Mouse (Mus musculus): ENCODE measurements around the gene Armc6. TPM values are rescaled to one million over a fixed set of nuclear protein-coding genes. Genes with fewer than 3 reads are reported as not detected.
A peak's percentile ranks its signal among the peaks of the same experiment; 100 is the strongest.

Armc6 gene
- polyA plus RNA-seq (2012; fragmentation: generic; extraction: Trizol), result 48.5 TPM
- long read RNA-seq, experiment 1, transcript Armc6-201 (8 exons, 2,263 nt), result major isoform, 11 of 29 reads
- long read RNA-seq, experiment 1, partial matches to known transcripts, result 7 of 29 reads
- long read RNA-seq, experiment 1, other reads (novel, unspliced or antisense), result 9 of 29 reads
- long read RNA-seq, experiment 2, transcript Armc6-201 (8 exons, 2,263 nt), result major isoform, 154 of 296 reads
- long read RNA-seq, experiment 2, partial matches to known transcripts, result 50 of 296 reads
- long read RNA-seq, experiment 2, other reads (novel, unspliced or antisense), result 92 of 296 reads

DNA sequence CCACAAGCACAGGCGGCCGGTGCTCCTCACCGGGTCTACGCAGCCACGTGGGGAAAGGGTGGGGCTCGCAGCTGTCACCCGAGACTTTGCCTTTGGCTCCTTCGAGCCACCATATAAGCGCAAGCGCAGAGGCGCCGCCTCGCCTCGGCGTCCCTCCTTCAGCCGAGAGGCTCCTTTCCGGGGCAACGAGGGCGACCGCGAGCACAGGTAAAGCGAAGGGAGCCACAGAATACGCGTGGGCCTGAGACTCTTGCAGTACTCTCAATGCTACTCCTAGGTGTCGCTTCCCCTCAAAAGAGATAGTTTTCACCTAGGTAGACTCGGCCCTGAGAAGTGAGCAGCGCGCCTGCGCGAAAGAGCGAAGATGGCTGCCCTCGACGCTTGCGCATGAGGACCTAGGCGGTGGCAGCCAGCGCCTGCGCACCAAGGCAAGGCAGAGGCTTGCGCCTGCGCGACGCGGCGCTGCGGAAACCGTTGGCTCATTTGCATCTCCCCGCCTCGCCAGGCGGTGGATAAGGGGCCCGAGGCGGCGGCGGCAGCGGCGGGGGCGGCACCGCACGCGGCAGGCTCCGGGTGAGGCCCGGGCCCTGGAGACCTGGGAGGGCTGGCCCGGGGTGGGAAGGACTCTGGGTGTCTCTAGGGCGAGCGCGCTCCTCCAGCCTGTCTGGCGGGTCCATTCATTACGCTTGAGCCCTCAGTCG lies at the start of gene Armc6, which contains the start of gene Sugp2:
Gene Armc6, minus strand, starts transcription at position 387 of the 701 bp plus-strand sequence.
Gene Sugp2, plus strand, starts transcription at position 147 of the 701 bp plus-strand sequence.
- Histone ChIP-seq H3K36me3 (ENCODE audit: control insufficient read depth, insufficient read depth) (peaks cover 27% of the 10 kb centered on the region), H3ac (ENCODE audit: control insufficient read depth, insufficient read length, low read depth) (peak within 1 kb of the TSS; percentile 83)
- TF ChIP-seq MAX (IDR thresholded peaks at IDR 0.05), result peak; percentile 93
- TF ChIP-seq MYOD1 (IDR thresholded peaks at IDR 0.05; ENCODE audit: control insufficient read depth, insufficient read length, low read depth), result peak; percentile 60
- TF ChIP-seq CEBPB (IDR thresholded peaks at IDR 0.05; ENCODE audit: low read depth), result no peak
- no peak for TF ChIP-seq USF1 (IDR thresholded peaks at IDR 0.05; ENCODE audit: low read depth)
- TF ChIP-seq FOSL1 (IDR thresholded peaks at IDR 0.05; ENCODE audit: insufficient read depth, low read length, poor library complexity, severe bottlenecking), result no peak

GRCm38 (mm10) chr8:70283136-70284077 lies 49.1 kb upstream of the Armc6 start:
- Histone ChIP-seq H3ac (ENCODE audit: control insufficient read depth, insufficient read length, low read depth) (peak overlapping the region; percentile 97), H3K79me2 (ENCODE audit: control insufficient read depth, insufficient read depth) (peaks cover 37% of the 10 kb centered on the region), H3K79me3 (ENCODE audit: low read depth) (peaks cover 17% of the 10 kb centered on the region), H3K36me3 (ENCODE audit: control insufficient read depth, insufficient read depth) (peaks cover 26% of the 10 kb centered on the region), H3K27me3 (ENCODE audit: control insufficient read depth, insufficient read depth, insufficient read length) (no peaks in the 10 kb centered on the region), H3K4me3 (ENCODE audit: insufficient read depth, poor library complexity, severe bottlenecking) (peak overlapping the region; percentile 79)
- no peak for TF ChIP-seq MYOD1 (IDR thresholded peaks at IDR 0.05; ENCODE audit: control insufficient read depth, insufficient read length, low read depth)
- TF ChIP-seq FOSL1 (IDR thresholded peaks at IDR 0.05; ENCODE audit: insufficient read depth, low read length, poor library complexity, severe bottlenecking), result no peak
- TF ChIP-seq MYOG (IDR thresholded peaks at IDR 0.05; ENCODE audit: control insufficient read depth, extremely low read depth, insufficient read length), result no peak
- TF ChIP-seq USF1 (IDR thresholded peaks at IDR 0.05; ENCODE audit: low read depth), result no peak
- no peak for TF ChIP-seq CTCF (IDR thresholded peaks at IDR 0.05; ENCODE audit: control insufficient read depth, insufficient read depth, insufficient read length)
- TF ChIP-seq CEBPB (IDR thresholded peaks at IDR 0.05; ENCODE audit: low read depth), result no peak
- TF ChIP-seq MAX (IDR thresholded peaks at IDR 0.05), result no peak

More for the DNA sequence above, at the start of gene Armc6, which contains the start of gene Sugp2:
- no peaks in the 10 kb centered on the region for H3K79me3 ChIP-seq (ENCODE audit: low read depth)
- peak within 1 kb of the TSS; percentile 63 for H3K4me3 ChIP-seq (ENCODE audit: insufficient read depth, poor library complexity, severe bottlenecking)
- H3K79me2 ChIP-seq (ENCODE audit: control insufficient read depth, insufficient read depth), result peaks cover 32% of the 10 kb centered on the region
- no peaks in the 10 kb centered on the region for H3K27me3 ChIP-seq (ENCODE audit: control insufficient read depth, insufficient read depth, insufficient read length)

GRCm38 (mm10) chr8:70282603-70283135 lies 48.4 kb upstream of the Armc6 start, which contains the start of gene Homer3:
TSS of gene Homer3 (plus strand) at chr8:70282827.
- H3K79me2 ChIP-seq (ENCODE audit: control insufficient read depth, insufficient read depth), result peaks cover 37% of the 10 kb centered on the region
- H3K36me3 ChIP-seq (ENCODE audit: control insufficient read depth, insufficient read depth), result peaks cover 24% of the 10 kb centered on the region
- no peaks in the 10 kb centered on the region for H3K27me3 ChIP-seq (ENCODE audit: control insufficient read depth, insufficient read depth, insufficient read length)
- peaks cover 17% of the 10 kb centered on the region for H3K79me3 ChIP-seq (ENCODE audit: low read depth)
- peak within 1 kb of the TSS; percentile 79 for H3K4me3 ChIP-seq (ENCODE audit: insufficient read depth, poor library complexity, severe bottlenecking)
- peak within 1 kb of the TSS; percentile 97 for H3ac ChIP-seq (ENCODE audit: control insufficient read depth, insufficient read length, low read depth)
- TF ChIP-seq CTCF (IDR thresholded peaks at IDR 0.05; ENCODE audit: control insufficient read depth, insufficient read depth, insufficient read length) (peak; percentile 94), MYOD1 (IDR thresholded peaks at IDR 0.05; ENCODE audit: control insufficient read depth, insufficient read length, low read depth) (no peak)

DNA sequence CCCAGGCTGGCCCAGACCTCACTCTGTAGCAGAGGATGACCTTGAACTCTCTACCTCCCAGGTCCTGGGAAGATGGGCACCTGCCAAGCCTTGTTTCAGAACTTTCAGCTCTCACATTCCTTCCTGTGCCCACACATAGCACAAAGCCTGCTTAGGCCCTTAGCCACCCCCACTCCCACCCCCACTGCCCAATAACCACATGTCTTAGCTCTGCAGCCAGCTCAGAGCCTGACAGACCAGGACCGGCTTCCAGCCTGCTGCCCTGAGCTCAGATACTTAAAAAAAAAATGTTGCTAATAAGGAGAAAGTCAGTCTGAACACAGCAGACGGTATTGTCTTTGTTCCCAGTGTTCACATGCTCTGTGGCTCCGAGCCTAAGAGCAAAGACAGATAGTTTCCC lies 46.7 kb upstream of the Armc6 start:
- Histone ChIP-seq H3K36me3 (ENCODE audit: control insufficient read depth, insufficient read depth) (peaks cover 8% of the 10 kb centered on the region), H3K79me2 (ENCODE audit: control insufficient read depth, insufficient read depth) (peaks cover 32% of the 10 kb centered on the region), H3K4me3 (ENCODE audit: insufficient read depth, poor library complexity, severe bottlenecking) (no peak overlapping the region), H3K79me3 (ENCODE audit: low read depth) (peaks cover 14% of the 10 kb centered on the region), H3K27me3 (ENCODE audit: control insufficient read depth, insufficient read depth, insufficient read length) (no peaks in the 10 kb centered on the region), H3ac (ENCODE audit: control insufficient read depth, insufficient read length, low read depth) (no peak overlapping the region)
- TF ChIP-seq MAX (IDR thresholded peaks at IDR 0.05), result no peak
- no peak for TF ChIP-seq CTCF (IDR thresholded peaks at IDR 0.05; ENCODE audit: control insufficient read depth, insufficient read depth, insufficient read length)
- TF ChIP-seq USF1 (IDR thresholded peaks at IDR 0.05; ENCODE audit: low read depth), result no peak
- no peak for TF ChIP-seq MYOD1 (IDR thresholded peaks at IDR 0.05; ENCODE audit: control insufficient read depth, insufficient read length, low read depth)
- no peak for TF ChIP-seq FOSL1 (IDR thresholded peaks at IDR 0.05; ENCODE audit: insufficient read depth, low read length, poor library complexity, severe bottlenecking)
- TF ChIP-seq MYOG (IDR thresholded peaks at IDR 0.05; ENCODE audit: control insufficient read depth, extremely low read depth, insufficient read length), result no peak
- no peak for TF ChIP-seq CEBPB (IDR thresholded peaks at IDR 0.05; ENCODE audit: low read depth)

DNA sequence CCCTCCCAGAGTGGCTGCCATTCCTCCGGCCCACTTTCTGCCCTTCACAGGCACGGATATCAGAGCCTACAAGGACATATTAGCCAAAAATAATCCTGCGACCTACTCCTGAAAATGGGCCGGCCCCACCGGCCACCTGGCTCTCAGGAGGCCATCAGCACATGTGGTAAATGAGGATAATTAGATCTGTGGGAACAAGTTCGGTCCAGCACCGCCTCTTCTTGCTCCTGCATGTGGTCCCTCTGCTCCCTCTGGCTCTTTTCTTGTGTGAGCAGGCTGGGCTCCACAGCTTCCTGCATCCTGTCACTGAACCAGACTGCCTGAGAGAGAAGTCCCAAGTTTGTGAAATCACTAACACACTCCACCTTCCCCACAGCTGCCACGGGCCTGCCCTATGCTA lies 45.0 kb upstream of the Armc6 start:
- H3K79me3 ChIP-seq (ENCODE audit: low read depth), result peaks cover 8% of the 10 kb centered on the region
- no peaks in the 10 kb centered on the region for H3K36me3 ChIP-seq (ENCODE audit: control insufficient read depth, insufficient read depth)
- H3K79me2 ChIP-seq (ENCODE audit: control insufficient read depth, insufficient read depth), result peaks cover 14% of the 10 kb centered on the region
- H3K27me3 ChIP-seq (ENCODE audit: control insufficient read depth, insufficient read depth, insufficient read length), result no peaks in the 10 kb centered on the region
- H3ac ChIP-seq (ENCODE audit: control insufficient read depth, insufficient read length, low read depth), result no peak overlapping the region
- no peak overlapping the region for H3K4me3 ChIP-seq (ENCODE audit: insufficient read depth, poor library complexity, severe bottlenecking)
- TF ChIP-seq MYOG (IDR thresholded peaks at IDR 0.05; ENCODE audit: control insufficient read depth, extremely low read depth, insufficient read length), result no peak
- no peak for TF ChIP-seq FOSL1 (IDR thresholded peaks at IDR 0.05; ENCODE audit: insufficient read depth, low read length, poor library complexity, severe bottlenecking)
- no peak for TF ChIP-seq MAX (IDR thresholded peaks at IDR 0.05)
- TF ChIP-seq CTCF (IDR thresholded peaks at IDR 0.05; ENCODE audit: control insufficient read depth, insufficient read depth, insufficient read length), result no peak
- TF ChIP-seq MYOD1 (IDR thresholded peaks at IDR 0.05; ENCODE audit: control insufficient read depth, insufficient read length, low read depth), result no peak
- TF ChIP-seq USF1 (IDR thresholded peaks at IDR 0.05; ENCODE audit: low read depth), result no peak
